Mouse (Mus musculus) olfactory bulb, adult 2 months (tissue): ENCODE results near the gene Sell.

ENCODE experiments used
- CTCF ChIP-seq: fragments of 200-500 bp; IDR thresholded peaks from 2 replicates; pipeline ENCODE4 v1.5.1; 2012; ENCODE audit warnings: low read depth, mild to moderate bottlenecking, low read length, moderate library complexity; ENCODE audit not compliant: insufficient read depth
- POLR2A ChIP-seq: fragments of 200-500 bp; IDR thresholded peaks from 2 replicates; pipeline ENCODE4 v1.6.1; 2012; ENCODE audit warnings: mild to moderate bottlenecking, low read depth, low read length, moderate library complexity; ENCODE audit not compliant: insufficient read depth

GRCm38 (mm10) chr1:164077031-164077430, 15.2 kb downstream of the Sell start:
- no peak for TF ChIP-seq POLR2A
- TF ChIP-seq CTCF, result no peak
